Comparison of ENCODE assay signal across 9 mouse cellular contexts in the genomic region with DNA sequence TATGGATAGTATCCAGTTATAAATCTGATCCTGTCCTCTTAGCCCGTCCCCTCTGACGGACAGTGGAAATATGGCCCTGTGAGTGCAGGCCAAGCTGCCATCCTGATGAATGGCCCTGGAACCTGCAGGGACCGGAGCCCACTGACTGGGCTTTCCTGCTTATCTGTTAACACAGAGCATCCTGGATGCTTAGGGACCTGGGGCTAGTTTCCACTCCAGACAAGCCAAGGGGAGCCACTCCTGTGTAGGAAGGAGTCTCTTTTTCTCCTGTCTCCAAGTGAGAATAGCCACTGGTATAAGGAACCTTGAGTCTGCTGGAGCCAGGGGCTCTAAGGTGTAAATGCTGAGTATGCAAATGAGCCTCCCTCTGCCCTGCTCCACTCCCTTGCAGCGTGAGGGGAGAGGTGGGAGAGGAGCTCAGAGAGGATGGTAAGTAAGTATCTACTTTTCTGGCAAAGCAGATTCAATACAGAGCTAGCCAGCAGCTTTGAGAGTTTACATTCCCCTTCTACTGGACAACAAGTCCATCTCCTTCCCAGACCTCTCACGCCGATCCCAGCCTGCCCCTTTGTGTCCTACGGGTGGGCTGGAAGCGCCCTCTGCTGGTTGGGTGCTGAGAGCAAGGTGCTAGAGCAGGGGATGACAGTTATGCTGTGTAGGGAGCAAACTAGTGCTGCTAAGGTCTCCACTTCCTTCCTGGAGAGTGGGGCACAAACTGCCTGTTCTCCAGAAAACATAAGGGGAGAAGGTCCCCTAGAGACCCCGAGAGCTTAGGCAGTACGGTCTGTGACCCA. TPM values are rescaled to one million over a fixed set of nuclear protein-coding genes. Genes with fewer than 3 reads are reported as not detected.
A peak's percentile ranks its signal among the peaks of the same experiment; 100 is the strongest.
DNase-seq lines count a peak whose midpoint lies in the region; ATAC-seq lines count a peak whose summit lies in the region.
"Had no signal": no experiment of that assay in that cellular context is flagged by ENCODE, and none has a peak within 500 bp of the region (broad histone marks: within the 10 kb centered on the region; RNA-seq: fewer than 3 reads in every experiment).

No protein-coding gene starts in this region.

- ATAC-seq in hindbrain, embryonic 16.5 days, result peak; percentile 68
- peak; percentile 57 for ATAC-seq in megakaryocyte, adult 5-6 weeks (ENCODE audit: poor library complexity, severe bottlenecking)

- H3K4me3 ChIP-seq in hindbrain, embryonic 16.5 days (ENCODE audit: low read length), result no peak overlapping the region

- H3K27me3 ChIP-seq in hindbrain, embryonic 16.5 days (replicated peaks; ENCODE audit: control insufficient read depth, insufficient read depth, low read length), result no peaks in the 10 kb centered on the region

- peaks cover 12% of the 10 kb centered on the region for H3K36me3 ChIP-seq in hindbrain, embryonic 16.5 days (ENCODE audit: control insufficient read depth, insufficient read depth, low read length)

- H3K9ac ChIP-seq in hindbrain, embryonic 16.5 days (ENCODE audit: low read depth, low read length), result no peak overlapping the region

- H3K9me3 ChIP-seq in hindbrain, embryonic 16.5 days (ENCODE audit: control insufficient read depth, low read length), result no peaks in the 10 kb centered on the region

- 38% methylated on average over 10 of the region's 10 CpGs for WGBS in hindbrain, embryonic 16.5 days

- DNase-seq in WW6 (ENCODE audit: low read depth, low spot score), result peak; percentile 28
- DNase-seq in cerebellum, postnatal 25 days, result peak; percentile 75 to 87
- peak; percentile 57 to 73 for DNase-seq in gastrocnemius, adult 8-10 months (ENCODE audit: low spot score in 2 of 2)
- DNase-seq in left cerebral cortex, adult 11 months (ENCODE audit: low spot score), result peak; percentile 59
- peak; percentile 41 to 52 for DNase-seq in right cerebral cortex, postnatal 36 days (ENCODE audit: low spot score in 2 of 2)
- peak; percentile 71 to 83 for DNase-seq in urinary bladder, postnatal 36 days (ENCODE audit: low spot score in 2 of 2)

- no peak overlapping the region for H3K4me2 ChIP-seq in hindbrain, embryonic 16.5 days (ENCODE audit: low read length)

- no peaks in the 10 kb centered on the region; the same call in 1 of the 2 replicates for H3K4me1 ChIP-seq in hindbrain, embryonic 16.5 days (ENCODE audit: control insufficient read depth, insufficient read depth, low read depth, low read length)

- no peak overlapping the region for H3K27ac ChIP-seq in hindbrain, embryonic 16.5 days (ENCODE audit: low read depth, low read length)
- H3K27ac ChIP-seq: macrophage had no signal

RNA-seq across cellular contexts. Expression of a gene that starts 24.7 kb away (rescaled TPM):
- total RNA-seq in gastrocnemius, adult 8-10 months (2022), result under 1 TPM; 0.68 to 0.96 (median 0.80) TPM
- 3.0 and 3.3 TPM in 2 replicates for polyA plus RNA-seq in hindbrain, embryonic 16.5 days (2015; fragmentation: Nextera tagmentation; extraction: Ambion mirVana)
- total RNA-seq in megakaryocyte, adult 5-6 weeks (2015), result not detected in 2 replicates
- total RNA-seq in megakaryocyte, adult 5-6 weeks (2017), result 0.04 and 0.08 TPM in 2 replicates
- polyA plus RNA-seq: macrophage had no signal

Comparison
In these comparisons a context has a peak if more than half of its experiments do, and no peak if none do; other contexts are left out.
1. DNase-seq: peak in every context shown above with its lines; median percentile 81 in cerebellum, postnatal 25 days; 77 in urinary bladder, postnatal 36 days; 65 in gastrocnemius, adult 8-10 months; 59 in left cerebral cortex, adult 11 months; 46 in right cerebral cortex, postnatal 36 days; 28 in WW6.